Mouse (Mus musculus): ENCODE results near the gene Slpi. TPM values are rescaled to one million over a fixed set of nuclear protein-coding genes. Genes with fewer than 3 reads are reported as not detected.
"Not testable (repeated sequence)": the region's sequence is repeated elsewhere in the genome, so short reads cannot be mapped to it uniquely, and the experiment has no call there.

The Slpi gene
- polyA plus RNA-seq, 1 experiment from 2014 or later = 0.22 TPM

- H3K9me3 ChIP-seq = no peaks in the 10 kb centered on the region
- no peak overlapping the region for H3K4me3 ChIP-seq
- peaks cover 9% of the 10 kb centered on the region for H3K4me1 ChIP-seq
- WGBS = 85% methylated on average over 5 of the region's 5 CpGs
- peaks cover 10% of the 10 kb centered on the region; the same call in 1 of the 2 replicates for H3K27me3 ChIP-seq (ENCODE audit: poor library complexity, severe bottlenecking)
- DNase-seq (ENCODE audit: extremely low spot score, low spot score) = no peak
- no peak overlapping the region for H3K27ac ChIP-seq
- no peaks in the 10 kb centered on the region for H3K36me3 ChIP-seq (replicated peaks)
These were observed 29.2 kb downstream of the Slpi start for GRCm38 (mm10) chr2:164359668-164360067.

GRCm38 (mm10) chr2:164359031-164359430, 29.9 kb downstream of the Slpi start:
- H3K4me1 ChIP-seq = peaks cover 9% of the 10 kb centered on the region
- H3K27me3 ChIP-seq (ENCODE audit: poor library complexity, severe bottlenecking) = peaks cover 10% of the 10 kb centered on the region; the same call in 1 of the 2 replicates
- no peak for DNase-seq (ENCODE audit: extremely low spot score, low spot score)
- H3K4me3 ChIP-seq = no peak overlapping the region
- no peak overlapping the region for H3K27ac ChIP-seq
- 84% methylated on average over 5 of the region's 5 CpGs for WGBS
- no peaks in the 10 kb centered on the region for H3K36me3 ChIP-seq (replicated peaks)
- H3K9me3 ChIP-seq = no peaks in the 10 kb centered on the region

- no peaks in the 10 kb centered on the region for H3K36me3 ChIP-seq (replicated peaks)
- H3K4me3 ChIP-seq = no peak overlapping the region
- DNase-seq (ENCODE audit: extremely low spot score, low spot score) = no peak
- 80% methylated on average over 3 of the region's 3 CpGs for WGBS
- H3K9me3 ChIP-seq = no peaks in the 10 kb centered on the region
- peaks cover 9% of the 10 kb centered on the region for H3K4me1 ChIP-seq
- peaks cover 8% of the 10 kb centered on the region; the same call in 1 of the 2 replicates for H3K27me3 ChIP-seq (ENCODE audit: poor library complexity, severe bottlenecking)
- no peak overlapping the region for H3K27ac ChIP-seq
These were observed 30.5 kb downstream of the Slpi start for GRCm38 (mm10) chr2:164358373-164358772.

GRCm38 (mm10) chr2:164356177-164356967, 32.5 kb downstream of the Slpi start:
- peaks cover 9% of the 10 kb centered on the region for H3K4me1 ChIP-seq
- no peak for DNase-seq (ENCODE audit: extremely low spot score, low spot score)
- no peak overlapping the region for H3K27ac ChIP-seq
- no peaks in the 10 kb centered on the region for H3K9me3 ChIP-seq
- no peaks in the 10 kb centered on the region; the same call in 1 of the 2 replicates for H3K27me3 ChIP-seq (ENCODE audit: poor library complexity, severe bottlenecking)
- no peak overlapping the region for H3K4me3 ChIP-seq
- WGBS = 84% methylated on average over 11 of the region's 11 CpGs
- H3K36me3 ChIP-seq (replicated peaks) = no peaks in the 10 kb centered on the region

GRCm38 (mm10) chr2:164353356-164353755, 35.5 kb downstream of the Slpi start:
- 91% methylated on average over 11 of the region's 11 CpGs for WGBS
- no peak overlapping the region for H3K4me3 ChIP-seq
- no peaks in the 10 kb centered on the region for H3K36me3 ChIP-seq (replicated peaks)

GRCm38 (mm10) chr2:164352697-164353096, 36.2 kb downstream of the Slpi start:
- Histone ChIP-seq H3K36me3 (replicated peaks) (no peaks in the 10 kb centered on the region), H3K27me3 (ENCODE audit: poor library complexity, severe bottlenecking) (no peaks in the 10 kb centered on the region), H3K4me1 (no peaks in the 10 kb centered on the region), H3K27ac (no peak overlapping the region), H3K4me3 (no peak overlapping the region), H3K9me3 (no peaks in the 10 kb centered on the region)
- DNase-seq (ENCODE audit: extremely low spot score, low spot score) = no peak
- WGBS = 89% methylated on average over 3 of the region's 3 CpGs

More at GRCm38 (mm10) chr2:164353356-164353755, 35.5 kb downstream of the Slpi start:
- Histone ChIP-seq H3K4me1 (no peaks in the 10 kb centered on the region), H3K27ac (no peak overlapping the region), H3K9me3 (no peaks in the 10 kb centered on the region), H3K27me3 (ENCODE audit: poor library complexity, severe bottlenecking) (no peaks in the 10 kb centered on the region)
- no peak for DNase-seq (ENCODE audit: extremely low spot score, low spot score)

- DNase-seq (ENCODE audit: extremely low spot score, low spot score) = no peak
- H3K27me3 ChIP-seq (ENCODE audit: poor library complexity, severe bottlenecking) = no peaks in the 10 kb centered on the region
- no peak overlapping the region for H3K4me3 ChIP-seq
- no peaks in the 10 kb centered on the region for H3K36me3 ChIP-seq (replicated peaks)
- no peak overlapping the region for H3K27ac ChIP-seq
- 92% methylated on average over 3 of the region's 3 CpGs for WGBS
- H3K4me1 ChIP-seq = no peaks in the 10 kb centered on the region
- no peaks in the 10 kb centered on the region for H3K9me3 ChIP-seq
These were observed 39.9 kb downstream of the Slpi start for GRCm38 (mm10) chr2:164348980-164349379.

- H3K4me1 ChIP-seq; H3K36me3 ChIP-seq (replicated peaks); DNase-seq (ENCODE audit: extremely low spot score, low spot score); H3K4me3 ChIP-seq; H3K27me3 ChIP-seq (ENCODE audit: poor library complexity, severe bottlenecking); H3K27ac ChIP-seq; H3K9me3 ChIP-seq: not testable (repeated sequence)
These were observed 41.2 kb downstream of the Slpi start for GRCm38 (mm10) chr2:164347697-164348096.

- H3K27me3 ChIP-seq (ENCODE audit: poor library complexity, severe bottlenecking); H3K36me3 ChIP-seq (replicated peaks); H3K27ac ChIP-seq; DNase-seq (ENCODE audit: extremely low spot score, low spot score); H3K4me1 ChIP-seq; H3K4me3 ChIP-seq; H3K9me3 ChIP-seq: not testable (repeated sequence)
- 85% methylated on average over 1 of the region's 1 CpGs for whole genome bisulfite sequencing
These were observed 45.2 kb downstream of the Slpi start for GRCm38 (mm10) chr2:164343732-164344131.

GRCm38 (mm10) chr2:164332440-164332839, 56.5 kb downstream of the Slpi start, which contains the start of gene Svs5:
Gene Svs5 (plus strand): TSS chr2:164332740.
- H3K36me3 ChIP-seq (replicated peaks); H3K4me3 ChIP-seq; DNase-seq (ENCODE audit: extremely low spot score, low spot score); H3K4me1 ChIP-seq; H3K27ac ChIP-seq; H3K27me3 ChIP-seq (ENCODE audit: poor library complexity, severe bottlenecking); H3K9me3 ChIP-seq: not testable (repeated sequence)
- WGBS = 84% methylated on average over 3 of the region's 3 CpGs

- Histone ChIP-seq H3K9me3 (no peaks in the 10 kb centered on the region), H3K4me1 (no peaks in the 10 kb centered on the region), H3K27me3 (ENCODE audit: poor library complexity, severe bottlenecking) (no peaks in the 10 kb centered on the region), H3K36me3 (replicated peaks) (no peaks in the 10 kb centered on the region), H3K27ac (no peak overlapping the region), H3K4me3 (no peak overlapping the region)
- no peak for DNase-seq (ENCODE audit: extremely low spot score, low spot score)
- WGBS = 91% methylated on average over 6 of the region's 6 CpGs
These were observed 67.9 kb downstream of the Slpi start for GRCm38 (mm10) chr2:164320983-164321382.

GRCm38 (mm10) chr2:164316451-164316850, 72.4 kb downstream of the Slpi start, which contains the start of gene Svs6:
Gene Svs6 (plus strand): TSS chr2:164316751.
- H3K9me3 ChIP-seq; H3K36me3 ChIP-seq (replicated peaks); H3K27ac ChIP-seq; DNase-seq (ENCODE audit: extremely low spot score, low spot score); H3K4me1 ChIP-seq; H3K4me3 ChIP-seq; H3K27me3 ChIP-seq (ENCODE audit: poor library complexity, severe bottlenecking): not testable (repeated sequence)
- WGBS = 88% methylated on average over 1 of the region's 1 CpGs

GRCm38 (mm10) chr2:164315460-164315859, 73.4 kb downstream of the Slpi start:
- not testable (repeated sequence) for H3K4me3 ChIP-seq; H3K27ac ChIP-seq; H3K36me3 ChIP-seq (replicated peaks); DNase-seq (ENCODE audit: extremely low spot score, low spot score); H3K27me3 ChIP-seq (ENCODE audit: poor library complexity, severe bottlenecking); H3K4me1 ChIP-seq; H3K9me3 ChIP-seq

Measured in forebrain, embryonic 10.5 days (tissue).